22 mouse cellular contexts compared by ENCODE assay signal in genomic region chr1:43539689-43540380, GRCm38 (mm10).
DNase-seq lines count a peak whose midpoint lies in the region; ATAC-seq lines count a peak whose summit lies in the region.
"Had no signal": no experiment of that assay in that cellular context is flagged by ENCODE, and none has a peak within 500 bp of the region (broad histone marks: within the 10 kb centered on the region; RNA-seq: fewer than 3 reads in every experiment).

No protein-coding gene starts in this region.

- H3K4me2 ChIP-seq in forebrain, embryonic 15.5 days (replicated peaks), result no peak overlapping the region
- H3K4me2 ChIP-seq in forebrain, embryonic 13.5 days, result no peak overlapping the region
- H3K4me2 ChIP-seq: embryonic facial prominence, embryonic 13.5 days; forebrain, embryonic 12.5 days; hindbrain, embryonic 12.5 days had no signal

- H3K4me3 ChIP-seq in forebrain, embryonic 15.5 days, result no peak overlapping the region
- no peak overlapping the region for H3K4me3 ChIP-seq in forebrain, embryonic 13.5 days
- no peak overlapping the region for H3K4me3 ChIP-seq in heart, embryonic 10.5 days
- H3K4me3 ChIP-seq: embryonic facial prominence, embryonic 13.5 days; forebrain, embryonic 12.5 days; gastrocnemius, adult 2 months; hindbrain, embryonic 12.5 days had no signal

- H3K27me3 ChIP-seq in forebrain, embryonic 15.5 days, result no peaks in the 10 kb centered on the region
- no peaks in the 10 kb centered on the region for H3K27me3 ChIP-seq in forebrain, embryonic 13.5 days
- no peaks in the 10 kb centered on the region for H3K27me3 ChIP-seq in heart, embryonic 10.5 days (ENCODE audit: insufficient read depth, poor library complexity, severe bottlenecking)
- H3K27me3 ChIP-seq: embryonic facial prominence, embryonic 13.5 days; forebrain, embryonic 12.5 days; hindbrain, embryonic 12.5 days had no signal

- DNase-seq in thymus, postnatal 0 days (ENCODE audit: low spot score), result peak; percentile 40
- DNase-seq in thymus, postnatal 25 days, result no peak
- peak; percentile 84 for DNase-seq in induced T-regulatory cell, adult 2 months (ENCODE audit: low read depth)
- no peak for DNase-seq in heart, embryonic 10.5 days (ENCODE audit: low spot score)
- DNase-seq in urinary bladder, postnatal 10 days (ENCODE audit: low spot score), result no peak
- DNase-seq: adrenal gland, postnatal 14 days; B cell, adult 2 months; cerebellum, adult 11-12 months; cerebellum, adult 9-10 months; cerebellum, postnatal 25 days; gastrocnemius, adult 2 months; gastrocnemius, postnatal 25 days; heart, adult 11 months; heart, postnatal 10 days; heart, postnatal 4 days had no signal

- H3K9me3 ChIP-seq in forebrain, embryonic 15.5 days, result no peaks in the 10 kb centered on the region
- no peaks in the 10 kb centered on the region for H3K9me3 ChIP-seq in forebrain, embryonic 13.5 days (replicated peaks)
- H3K9me3 ChIP-seq in heart, embryonic 10.5 days, result no peaks in the 10 kb centered on the region
- H3K9me3 ChIP-seq: embryonic facial prominence, embryonic 13.5 days; forebrain, embryonic 12.5 days; G1E; hindbrain, embryonic 12.5 days had no signal

- WGBS in forebrain, embryonic 15.5 days, result 75% methylated on average over 4 of the region's 4 CpGs
- 82% methylated on average over 4 of the region's 4 CpGs for WGBS in forebrain, embryonic 13.5 days
- WGBS in heart, embryonic 10.5 days, result 72% methylated on average over 4 of the region's 4 CpGs

- H3K9ac ChIP-seq in forebrain, embryonic 15.5 days (replicated peaks), result no peak overlapping the region
- H3K9ac ChIP-seq in forebrain, embryonic 13.5 days, result no peak overlapping the region
- H3K9ac ChIP-seq: embryonic facial prominence, embryonic 13.5 days; forebrain, embryonic 12.5 days; hindbrain, embryonic 12.5 days had no signal

- ATAC-seq in forebrain, embryonic 15.5 days (replicated peaks), result no peak
- ATAC-seq in forebrain, embryonic 13.5 days, result no peak
- ATAC-seq: hindbrain, embryonic 16.5 days had no signal

- peak overlapping the region; percentile 55; the same call in 1 of the 2 replicates for H3K27ac ChIP-seq in forebrain, embryonic 15.5 days (replicated peaks)
- H3K27ac ChIP-seq in forebrain, embryonic 13.5 days, result no peak overlapping the region
- H3K27ac ChIP-seq in heart, embryonic 10.5 days, result no peak overlapping the region
- H3K27ac ChIP-seq: embryonic facial prominence, embryonic 13.5 days; forebrain, embryonic 12.5 days; gastrocnemius, adult 2 months; hindbrain, embryonic 12.5 days had no signal

- peaks cover 29% of the 10 kb centered on the region for H3K4me1 ChIP-seq in forebrain, embryonic 15.5 days
- H3K4me1 ChIP-seq in forebrain, embryonic 13.5 days, result peaks cover 6% of the 10 kb centered on the region; the same call in 1 of the 2 replicates
- H3K4me1 ChIP-seq in heart, embryonic 10.5 days, result peaks cover 44% of the 10 kb centered on the region

- H3K36me3 ChIP-seq in forebrain, embryonic 15.5 days, result no peaks in the 10 kb centered on the region
- 0 out of 2 replicates have a peak, but pooled peaks cover 5% of the 10 kb centered on the region for H3K36me3 ChIP-seq in forebrain, embryonic 13.5 days (ENCODE audit: poor library complexity, severe bottlenecking)
- H3K36me3 ChIP-seq in heart, embryonic 10.5 days, result peaks cover under 1% of the 10 kb centered on the region; the same call in 1 of the 2 replicates

Comparison
In these comparisons a context has a peak if more than half of its experiments do, and no peak if none do; other contexts are left out.
1. DNase-seq: peak in thymus, postnatal 0 days (single experiment) and induced T-regulatory cell, adult 2 months (single experiment); none in thymus, postnatal 25 days (single experiment), heart, embryonic 10.5 days (single experiment) and urinary bladder, postnatal 10 days (single experiment).